Mouse (Mus musculus): ENCODE data around the gene Dbnl.
"Not testable (repeated sequence)": the region's sequence is repeated elsewhere in the genome, so short reads cannot be mapped to it uniquely, and the experiment has no call there.

Gene Dbnl

DNA sequence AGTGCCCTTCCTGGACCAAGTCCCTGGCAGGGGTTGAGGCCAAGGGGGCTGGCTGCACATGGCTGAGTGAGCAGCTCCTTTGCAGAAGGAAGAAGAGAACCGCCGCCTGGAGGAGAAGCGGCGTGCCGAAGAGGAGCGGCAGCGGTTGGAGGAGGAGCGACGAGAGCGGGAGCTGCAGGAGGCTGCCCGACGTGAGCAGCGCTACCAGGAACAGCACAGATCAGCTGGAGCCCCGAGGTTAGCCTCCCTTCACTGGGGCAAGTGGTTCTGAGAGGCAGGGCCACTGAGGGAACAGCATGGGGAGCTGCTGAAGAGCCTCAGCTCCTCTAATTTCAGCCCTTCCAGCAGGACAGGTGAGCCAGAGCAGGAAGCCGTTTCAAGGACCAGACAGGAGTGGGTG lies 8.7 kb downstream of the Dbnl start:
- no peak for DNase-seq

DNA sequence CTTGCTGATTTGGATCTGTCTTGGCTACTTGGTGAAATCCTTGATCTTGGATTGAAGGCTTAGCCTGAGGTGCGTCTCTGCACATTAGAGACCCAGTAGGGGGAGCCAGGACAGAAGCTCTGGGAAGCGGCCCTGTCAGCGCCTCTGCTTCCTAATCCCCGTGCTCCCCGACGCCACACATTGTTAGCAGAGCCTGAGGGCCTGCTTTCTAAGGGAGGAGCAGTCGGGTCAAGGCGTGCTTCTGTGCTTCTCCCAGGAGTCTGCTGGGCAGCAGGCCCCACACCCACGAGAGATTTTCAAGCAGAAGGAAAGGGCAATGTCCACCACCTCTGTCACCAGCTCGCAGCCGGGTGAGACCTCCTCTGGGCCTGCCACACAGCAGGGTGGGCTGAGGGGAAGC lies 9.1 kb downstream of the Dbnl start:
- no peak for DNase-seq

DNA sequence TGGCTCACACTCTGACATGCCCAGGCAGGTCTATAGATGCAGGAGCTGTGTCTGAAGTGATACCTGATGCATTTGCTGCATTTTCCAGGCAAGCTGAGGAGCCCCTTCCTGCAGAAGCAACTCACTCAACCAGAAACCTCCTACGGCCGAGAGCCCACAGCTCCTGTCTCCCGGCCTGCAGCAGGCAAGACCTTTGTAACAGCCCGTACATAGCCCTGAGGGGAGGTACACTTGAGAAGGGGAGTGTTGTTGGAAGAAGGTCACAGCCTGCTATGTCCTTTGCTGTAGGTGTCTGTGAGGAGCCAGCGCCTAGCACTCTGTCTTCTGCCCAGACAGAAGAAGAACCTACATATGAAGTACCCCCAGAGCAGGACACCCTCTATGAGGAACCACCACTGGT lies 9.6 kb downstream of the Dbnl start:
- no peak for DNase-seq

DNA sequence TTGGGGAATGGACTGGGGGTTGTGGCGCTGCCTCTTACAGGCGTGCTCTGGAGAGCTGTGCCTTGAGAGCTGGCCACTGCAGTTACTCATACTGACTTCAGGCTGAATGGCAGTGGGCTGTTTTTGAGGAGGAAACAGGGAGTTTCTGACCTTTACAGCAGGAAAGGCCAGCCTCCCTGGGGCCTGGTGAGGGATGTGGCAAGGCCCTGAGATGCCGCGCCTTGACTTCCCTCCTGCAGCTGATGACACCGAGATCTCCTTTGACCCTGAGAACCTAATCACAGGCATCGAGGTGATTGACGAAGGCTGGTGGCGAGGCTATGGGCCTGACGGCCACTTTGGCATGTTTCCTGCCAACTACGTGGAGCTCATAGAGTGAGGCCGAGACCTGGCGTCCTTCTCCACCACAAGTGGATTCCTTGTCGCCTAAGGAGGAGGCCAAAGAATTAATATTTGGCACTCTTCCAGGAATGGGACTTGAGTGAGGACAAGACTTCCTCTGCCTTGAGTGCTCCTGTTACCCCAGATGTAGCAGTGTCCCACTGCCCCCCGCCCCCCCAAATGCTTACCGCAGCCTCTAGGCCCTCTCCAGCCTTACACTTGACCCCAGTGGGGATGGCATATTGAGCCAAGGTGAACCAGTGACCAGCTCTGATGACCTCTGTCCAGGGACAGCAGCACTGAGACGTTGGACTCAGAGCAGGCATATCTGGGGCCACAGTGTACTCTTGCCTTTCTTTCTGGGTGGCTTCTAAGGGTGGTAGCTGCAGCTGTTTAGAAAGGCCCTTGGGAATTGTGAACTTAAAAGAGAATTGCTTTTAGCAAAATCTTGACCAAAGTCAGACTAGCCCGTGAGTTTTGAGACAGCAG lies 11.6 kb downstream of the Dbnl start:
- peak; percentile 81 to 88 for DNase-seq

DNA sequence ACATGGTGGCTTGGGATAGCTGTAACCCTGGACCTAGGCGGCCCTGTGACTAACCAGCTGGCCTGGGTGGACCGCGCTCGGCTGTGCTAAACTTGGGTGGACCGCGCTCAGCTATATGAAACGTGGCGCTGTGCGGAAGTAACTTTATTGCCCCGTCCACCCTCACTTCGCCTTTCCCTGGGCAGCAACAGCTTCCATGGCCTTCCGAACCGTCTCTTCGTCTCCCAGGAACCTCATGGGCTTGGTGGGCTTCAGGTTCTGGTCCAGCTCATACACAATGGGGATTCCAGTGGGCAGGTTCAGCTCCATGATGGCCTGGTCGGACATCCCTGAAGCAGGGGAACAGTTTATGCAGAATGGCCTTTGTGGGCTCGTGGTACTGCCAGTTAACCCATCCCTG lies 13.2 kb downstream of the Dbnl start:
- no peak for DNase-seq

DNA sequence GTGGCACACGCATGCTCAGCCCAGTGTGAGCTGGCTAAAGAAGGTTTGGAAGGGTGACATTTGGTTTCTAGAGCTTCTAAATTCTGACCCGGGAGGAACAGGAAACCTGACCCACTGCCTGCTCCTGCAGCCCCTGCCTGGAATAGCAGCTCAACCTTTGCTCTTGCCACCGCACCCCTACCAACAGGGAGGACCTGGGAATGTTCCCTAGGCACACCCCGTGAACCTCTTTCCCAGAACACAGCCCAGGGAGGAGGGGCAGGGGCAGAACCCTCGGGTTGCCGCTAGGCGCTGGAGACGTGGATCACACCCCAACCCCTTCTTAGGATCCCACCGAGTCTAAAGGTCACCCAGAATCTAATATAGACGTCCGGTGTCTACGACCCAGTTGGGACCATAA lies 13.7 kb downstream of the Dbnl start:
- DNase-seq: no peak

DNA sequence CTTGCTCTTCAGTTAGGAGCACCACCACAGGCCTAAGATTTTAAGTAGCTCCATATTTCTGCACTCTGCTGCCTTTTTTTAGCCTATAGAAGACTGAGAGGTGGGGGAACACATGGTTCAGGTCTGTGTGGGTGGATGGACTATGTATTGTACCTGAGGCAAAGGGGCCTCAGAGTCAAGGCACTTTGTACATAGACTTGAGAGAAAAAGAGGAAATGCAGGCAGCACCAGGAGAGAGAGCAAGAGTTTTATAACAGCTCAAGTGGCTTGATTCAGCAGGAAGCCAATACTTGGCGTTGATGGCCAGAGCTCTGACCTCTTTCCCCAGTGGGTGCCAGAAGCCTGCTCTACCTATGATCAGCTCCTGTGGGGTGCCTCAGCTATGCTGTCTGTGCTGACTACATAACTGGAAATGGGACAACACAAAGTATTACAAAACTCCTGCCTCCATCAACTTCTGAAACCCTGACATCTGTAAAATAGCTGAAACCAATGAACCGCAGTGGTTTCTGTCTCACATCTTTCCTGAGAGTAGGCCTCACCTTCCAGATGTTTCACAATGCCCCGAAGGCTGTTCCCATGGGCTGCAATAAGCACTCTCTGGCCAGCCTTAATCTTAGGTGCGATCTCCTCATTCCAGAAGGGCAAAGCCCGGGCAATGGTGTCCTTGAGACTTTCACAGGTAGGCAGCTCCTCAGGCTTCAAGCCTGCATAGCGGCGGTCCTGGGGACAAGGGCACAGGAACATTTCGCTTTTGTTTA lies 14.3 kb downstream of the Dbnl start:
- peak in 1 of 2 experiments; percentile 26 for DNase-seq

DNA sequence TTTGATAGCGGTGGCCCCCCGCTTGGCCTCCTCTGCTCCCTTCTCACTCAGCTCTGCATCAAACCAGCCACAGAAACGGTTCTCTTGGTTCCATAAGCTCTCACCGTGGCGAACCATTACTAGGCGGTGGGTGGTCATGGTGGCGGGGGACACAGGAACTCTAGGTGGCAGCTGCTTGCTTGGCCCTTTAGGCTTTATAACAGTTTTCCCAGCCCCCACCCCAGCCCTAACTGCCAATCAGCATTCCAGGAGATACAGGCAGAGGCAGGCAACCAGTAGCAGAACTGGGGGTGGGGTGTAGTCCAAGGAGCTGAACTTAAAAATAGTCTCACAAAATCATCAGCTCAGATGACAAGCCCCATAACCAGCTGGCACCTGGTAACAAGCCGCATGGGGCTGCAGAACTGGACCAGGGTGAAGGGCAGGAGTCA lies 15.3 kb downstream of the Dbnl start, which contains the start of gene Pgam2:
TSS of gene Pgam2 (minus strand) at position 183 of the 431 bp plus-strand sequence.
- DNase-seq: no peak

DNA sequence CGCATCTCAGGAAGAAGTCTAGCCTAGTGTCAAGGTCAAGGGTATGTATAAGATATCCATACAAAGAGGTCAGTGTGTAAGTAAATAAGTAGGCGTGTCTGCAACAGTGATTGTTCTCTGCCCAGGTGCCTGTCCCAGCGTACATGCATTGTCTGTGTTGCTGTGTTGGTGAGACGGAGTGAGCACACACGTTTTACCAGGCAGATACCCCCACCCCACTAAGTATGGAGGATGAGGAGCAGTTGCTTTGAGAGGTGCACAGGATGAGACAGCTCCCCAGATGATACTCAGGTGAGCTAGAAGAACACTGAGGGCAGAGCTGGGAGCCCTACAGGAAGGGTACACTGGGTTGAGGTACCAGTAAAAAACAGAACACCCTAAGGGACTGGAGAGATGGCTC lies 15.9 kb downstream of the Dbnl start:
- no peak for DNase-seq

DNA sequence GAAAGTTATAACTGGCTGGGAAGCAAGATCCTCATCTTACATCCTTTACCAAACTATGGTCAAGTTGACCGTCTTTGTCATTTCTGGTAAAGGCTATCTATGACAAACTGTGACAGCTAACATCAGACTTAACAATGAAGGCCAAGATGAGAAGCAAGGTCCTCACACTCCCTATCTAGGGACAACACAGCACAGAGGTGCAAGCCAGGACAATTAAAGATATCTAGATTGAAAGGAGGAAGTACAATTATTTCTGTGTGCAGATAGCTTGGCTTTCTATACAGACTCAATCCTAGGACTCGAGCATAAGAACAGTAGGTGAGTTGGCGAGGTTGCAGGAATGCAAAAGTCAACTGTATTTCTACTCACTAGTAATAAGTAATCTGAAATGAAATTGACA lies 17.4 kb downstream of the Dbnl start:
- no peak for DNase-seq

DNA sequence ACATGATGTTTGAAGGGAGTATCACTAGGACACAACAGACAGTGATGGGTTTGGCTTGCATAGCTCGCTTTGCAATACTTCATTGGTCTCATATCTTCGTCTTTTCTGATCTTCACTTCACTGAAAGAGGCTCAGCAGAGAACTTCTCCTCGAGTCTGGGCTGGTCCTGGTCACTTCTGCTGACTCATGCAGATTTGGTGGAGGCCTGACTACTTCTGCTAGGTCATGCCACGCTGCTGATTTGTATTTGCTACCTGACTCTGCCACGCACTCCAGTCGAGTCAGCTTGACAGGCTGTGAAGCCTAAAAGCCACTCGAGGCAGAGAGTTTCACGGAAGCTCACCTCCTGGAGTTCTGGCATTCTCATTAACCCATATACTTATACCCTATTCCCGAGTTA lies 19.7 kb downstream of the Dbnl start:
- no peak for DNase-seq

DNA sequence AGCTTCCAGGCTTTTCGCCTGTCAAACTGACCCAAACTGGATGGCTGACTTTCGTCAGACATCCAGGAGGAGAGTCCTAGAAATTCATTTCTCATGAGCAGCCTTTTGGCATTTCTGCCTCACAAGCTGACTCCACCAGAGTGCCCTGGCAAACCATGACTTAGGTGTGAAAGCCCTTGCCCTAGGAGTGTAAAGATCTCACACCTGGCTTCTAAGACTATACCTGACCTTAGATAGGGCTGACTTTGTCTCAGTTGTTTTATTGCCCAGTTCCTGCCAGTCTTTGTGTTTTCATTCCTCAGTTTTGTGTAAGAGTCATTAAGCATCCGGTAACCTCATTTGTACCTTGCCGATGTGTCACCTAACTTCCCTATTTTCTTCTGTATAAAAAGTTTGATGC lies 21.2 kb downstream of the Dbnl start:
- DNase-seq: not testable (repeated sequence)

DNA sequence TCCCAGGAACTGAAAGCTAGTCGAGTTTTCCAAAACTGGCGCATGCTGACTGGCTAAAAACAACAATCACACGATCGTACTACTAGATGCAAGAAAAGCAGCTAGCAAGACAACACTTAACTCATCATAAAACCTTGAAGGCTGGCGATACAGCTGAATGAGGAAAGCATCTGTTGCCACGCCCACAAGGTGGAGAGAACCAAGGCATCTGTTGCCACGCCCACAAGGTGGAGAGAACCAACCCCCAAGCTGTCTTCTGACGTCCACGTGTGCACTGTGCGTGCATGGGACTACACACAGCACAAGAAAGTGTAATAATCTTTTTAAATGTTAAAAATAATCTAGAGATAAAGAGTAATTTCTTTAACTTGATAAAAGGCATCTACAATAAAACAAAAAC lies 25.1 kb downstream of the Dbnl start:
- DNase-seq: no peak

DNA sequence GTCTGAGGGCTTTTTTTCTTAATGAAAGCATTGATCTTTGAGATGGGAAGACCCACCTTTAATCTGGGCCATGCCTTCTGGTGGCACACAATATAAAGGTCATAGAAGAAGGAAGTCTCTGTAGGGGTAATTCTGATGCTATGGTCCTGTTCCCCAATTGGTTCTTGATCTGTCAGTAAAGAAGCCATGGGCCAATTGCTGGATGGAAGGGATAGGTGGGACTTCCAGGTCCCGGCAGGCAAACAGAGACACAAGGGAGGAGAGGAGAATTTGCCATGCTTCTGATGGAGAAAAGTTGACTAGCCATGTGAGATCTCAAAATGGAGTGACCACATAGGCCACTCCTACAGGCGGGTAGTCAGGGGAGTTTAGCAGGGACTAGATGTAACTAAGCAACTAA lies 30.9 kb downstream of the Dbnl start:
- no peak for DNase-seq

DNA sequence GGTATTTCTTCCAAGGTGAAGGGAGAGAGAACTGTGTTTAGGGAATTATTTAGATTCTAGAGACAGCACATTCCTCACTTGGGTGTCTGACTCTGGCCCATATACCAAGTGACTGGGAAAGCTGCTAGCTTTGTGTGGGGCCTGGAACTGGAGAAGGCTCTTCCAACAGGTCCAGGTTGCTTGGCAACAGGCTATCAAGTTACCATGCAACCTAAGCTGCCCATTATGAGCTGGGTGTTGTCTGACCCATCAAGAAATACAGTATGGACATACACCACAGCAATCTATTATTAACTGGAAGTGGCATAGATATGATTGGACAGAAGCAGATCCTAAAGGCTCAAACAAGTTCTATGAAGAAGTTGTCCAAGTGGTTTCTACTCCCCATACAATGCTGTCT lies 37.1 kb downstream of the Dbnl start:
- no peak for DNase-seq

DNA sequence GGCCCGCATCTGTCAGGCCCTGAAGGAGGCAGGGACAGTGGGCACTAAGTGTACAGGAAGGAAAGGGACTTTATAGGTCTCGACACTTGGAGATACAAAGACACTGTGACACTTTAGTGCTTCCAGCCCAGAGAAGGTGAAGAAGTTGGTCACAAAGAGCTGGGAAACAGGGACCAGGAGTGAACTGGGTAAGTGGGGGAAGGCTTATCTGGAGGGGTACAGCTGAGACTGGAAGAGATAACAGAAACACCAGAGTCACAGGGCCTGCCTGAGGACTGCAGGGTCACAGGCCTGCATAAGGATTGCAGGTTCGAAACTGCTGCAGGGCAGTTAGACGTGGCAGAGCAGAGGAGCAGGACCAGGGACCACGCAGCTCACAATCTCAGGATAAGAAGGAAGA lies 39.6 kb downstream of the Dbnl start:
- DNase-seq: no peak

DNA sequence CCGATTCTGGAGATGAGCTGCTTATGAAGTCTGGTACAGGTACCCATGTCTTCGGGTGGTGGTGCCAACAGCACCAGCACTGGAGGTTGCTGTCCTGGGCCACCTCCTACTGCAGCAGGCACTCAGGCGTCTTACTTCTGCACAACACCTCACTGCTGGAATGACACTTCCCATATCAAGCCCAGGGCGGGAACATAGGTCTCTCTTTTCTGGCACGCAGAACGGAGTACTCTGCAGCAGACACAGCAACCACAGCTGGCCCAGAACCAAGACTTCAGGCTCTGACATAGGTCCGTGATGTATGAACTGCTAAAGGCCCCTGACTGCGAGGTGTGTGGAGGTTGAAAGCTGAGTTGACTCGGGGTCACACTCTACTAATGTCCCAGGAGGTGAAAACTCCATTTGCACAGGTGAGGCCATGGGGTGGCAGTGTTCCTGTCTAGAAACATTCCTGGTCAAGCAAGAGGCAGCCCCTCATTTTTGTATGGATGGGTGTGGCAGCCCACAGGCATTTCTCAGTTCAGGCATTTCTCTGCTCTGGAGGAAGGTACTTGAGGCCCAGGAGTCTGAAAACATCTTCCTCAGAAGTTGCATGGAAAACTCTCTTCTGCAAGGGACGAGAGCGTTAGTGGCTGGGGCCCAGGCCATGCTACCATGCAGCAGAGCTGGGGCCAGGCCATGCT lies 40.4 kb downstream of the Dbnl start:
- DNase-seq: no peak

DNA sequence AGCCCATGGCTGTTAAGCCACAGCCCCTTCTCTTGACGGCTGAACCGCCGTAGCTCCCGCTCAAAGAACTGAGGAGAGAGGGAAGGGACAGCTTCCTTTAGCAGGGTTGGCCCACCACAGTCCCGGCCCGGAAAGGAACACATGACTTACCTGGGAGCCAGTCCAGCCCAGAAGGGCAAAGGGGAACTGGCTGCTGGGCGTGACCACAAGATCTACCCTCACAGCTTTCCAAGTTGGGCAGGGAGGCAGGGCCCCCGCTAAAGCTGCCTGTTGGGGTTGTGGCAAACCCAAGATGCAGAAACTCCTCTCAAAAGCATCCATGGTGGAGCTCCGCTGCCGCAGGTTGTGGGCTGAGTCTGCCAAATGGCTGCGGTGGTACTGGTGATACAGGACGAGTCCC lies 41.0 kb downstream of the Dbnl start:
- DNase-seq: no peak

DNA sequence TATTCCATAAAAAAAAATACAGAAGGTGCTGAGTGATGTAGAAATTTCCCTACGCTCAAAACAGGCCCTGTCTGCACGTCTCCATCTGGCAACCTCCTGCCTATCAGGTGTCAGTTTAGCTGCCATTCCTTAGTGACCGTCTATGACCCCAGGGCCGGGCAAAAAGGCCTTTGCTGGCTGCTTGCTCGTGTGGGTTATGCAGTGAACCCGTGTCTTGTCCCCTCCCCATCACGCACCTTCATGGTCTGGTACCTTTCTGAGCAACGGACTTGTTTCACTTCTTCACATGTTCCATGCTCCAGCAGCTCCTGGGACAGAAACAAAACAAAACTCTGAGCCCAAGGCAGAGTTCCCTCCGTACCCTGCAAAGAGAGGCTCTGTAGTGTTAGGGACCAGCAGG lies 46.2 kb downstream of the Dbnl start:
- no peak for DNase-seq

DNA sequence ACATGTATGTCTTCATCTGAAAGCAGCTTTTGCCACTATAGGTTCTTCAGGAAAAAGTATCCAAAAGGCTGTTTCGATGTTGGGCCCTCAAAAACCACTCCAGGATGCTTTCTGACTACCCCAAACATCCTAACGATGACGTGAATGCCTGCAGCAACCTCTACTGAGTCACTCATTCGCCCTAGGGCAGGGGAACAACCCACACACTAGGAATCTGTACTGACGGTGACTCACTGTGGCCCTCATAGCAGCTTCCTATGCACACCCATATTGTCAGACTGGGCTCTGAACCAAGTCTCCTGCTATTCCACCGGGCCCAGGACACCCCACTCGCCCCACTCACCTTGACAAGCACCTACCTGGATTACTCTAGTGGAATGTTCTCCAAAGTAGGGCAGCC lies 46.8 kb downstream of the Dbnl start:
- DNase-seq: no peak

DNA sequence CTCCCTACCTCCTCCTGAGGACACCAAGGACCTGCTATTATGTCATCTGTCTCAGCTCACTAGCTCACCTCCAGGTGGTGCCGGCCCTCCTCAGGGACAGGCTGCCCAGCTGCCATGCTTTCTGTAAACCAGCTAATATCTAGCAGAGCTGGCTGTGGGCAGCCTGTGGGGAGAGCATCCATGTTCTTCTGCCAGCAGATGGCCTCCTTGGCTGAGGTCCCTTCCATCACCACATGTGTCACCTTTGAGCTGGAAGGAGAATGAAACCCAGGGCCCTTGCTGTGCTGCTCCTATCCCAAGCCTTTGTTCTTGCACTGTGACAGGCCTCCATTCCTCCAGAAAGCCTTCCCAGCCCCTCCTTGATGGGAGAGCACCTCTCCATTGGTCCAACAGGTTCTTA lies 47.8 kb downstream of the Dbnl start:
- no peak for DNase-seq

DNA sequence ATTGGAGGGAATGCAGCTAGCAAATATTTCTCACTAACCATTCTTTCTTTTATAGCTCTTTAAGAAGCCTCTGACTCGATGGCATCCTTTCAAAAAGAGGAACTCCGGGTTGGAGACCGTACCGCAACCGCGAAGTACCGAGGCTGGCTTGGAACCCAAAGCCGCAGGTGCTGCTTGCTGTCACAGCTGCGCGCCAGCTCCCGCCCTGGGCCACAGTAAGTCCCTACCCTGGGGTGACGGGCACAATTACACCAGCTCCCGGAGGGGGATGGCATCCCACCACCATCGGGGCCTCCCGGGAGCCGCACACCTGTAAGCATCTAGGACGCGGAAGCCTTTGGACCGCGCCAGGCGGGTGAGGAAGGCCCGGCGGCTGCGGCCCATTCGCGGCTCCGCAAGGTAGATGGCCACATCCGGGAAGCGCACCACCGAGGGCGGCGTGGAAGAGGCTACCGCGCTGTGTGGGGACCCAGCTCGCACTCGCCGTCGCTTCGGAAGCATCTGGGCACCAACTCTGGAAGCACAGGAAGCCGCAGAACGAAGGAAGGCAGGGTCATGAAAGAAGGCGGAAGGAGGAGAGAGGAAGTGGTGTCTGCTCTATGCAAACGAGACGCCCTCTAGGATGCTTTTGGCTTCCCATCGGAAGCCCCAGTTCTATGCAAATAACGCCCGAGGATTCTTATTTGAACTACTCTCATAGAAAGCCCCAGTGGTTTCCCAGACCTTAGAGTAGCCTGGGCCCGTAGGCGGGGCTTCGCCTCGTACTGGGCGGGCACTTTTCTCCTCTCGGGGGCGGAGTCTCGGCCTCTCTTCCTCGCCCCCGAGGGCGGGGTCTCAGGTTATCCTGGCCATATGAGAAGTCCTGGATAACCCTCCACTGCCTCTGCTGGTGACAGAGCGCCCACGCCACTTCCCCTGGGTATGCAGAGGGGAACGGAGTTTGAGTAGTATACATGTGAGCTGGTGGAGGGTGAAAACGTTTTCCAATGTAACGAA lies 49.3 kb downstream of the Dbnl start, which contains the start of gene Polm:
TSS of gene Polm (minus strand) at position 766 of the 996 bp plus-strand sequence.
- peak; percentile 94 to 96 for DNase-seq
